ENCODE assay signal across 8 mouse cellular contexts in the genomic region with DNA sequence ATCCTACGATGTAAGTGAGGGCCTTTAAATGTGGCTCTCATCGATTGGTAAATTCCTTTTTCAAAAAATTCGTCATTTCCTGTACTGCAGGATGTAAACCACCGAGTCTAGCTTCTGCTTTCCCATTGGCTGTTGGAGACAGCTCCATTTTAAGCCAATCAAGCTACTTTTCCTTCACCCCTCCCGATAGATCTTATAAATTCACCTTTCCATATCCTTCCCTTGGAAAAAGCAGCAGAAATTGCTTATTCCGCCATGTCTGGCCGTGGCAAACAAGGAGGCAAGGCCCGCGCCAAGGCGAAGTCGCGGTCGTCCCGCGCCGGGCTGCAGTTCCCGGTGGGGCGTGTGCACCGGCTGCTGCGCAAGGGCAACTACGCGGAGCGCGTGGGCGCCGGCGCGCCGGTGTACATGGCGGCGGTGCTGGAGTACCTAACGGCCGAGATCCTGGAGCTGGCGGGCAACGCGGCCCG. TPM values are rescaled to one million over a fixed set of nuclear protein-coding genes. Genes with fewer than 3 reads are reported as not detected.
DNase-seq lines count a peak whose midpoint lies in the region; ATAC-seq and TF ChIP-seq lines count a peak whose summit lies in the region.

A gene (minus strand): TSS at position 49 of the 470 bp plus-strand sequence.
A gene (plus strand): TSS at position 205 of the 470 bp plus-strand sequence.

- peaks cover 0 to 31% of the 10 kb centered on the region in 2 experiments; a peak in 2 of 4 replicates for H3K36me3 ChIP-seq in MEL (ENCODE audit: control insufficient read depth in 1 of 2, insufficient read depth in 2 of 2, low read length in 2 of 2)
- no peaks in the 10 kb centered on the region for H3K36me3 ChIP-seq in forebrain, postnatal 0 days (ENCODE audit: insufficient read depth)

- H3K27ac ChIP-seq in MEL (ENCODE audit: control insufficient read depth, low read depth, low read length): peak within 1 kb of the TSS; percentile 99
- H3K27ac ChIP-seq in cerebellum, adult 2 months (ENCODE audit: insufficient read depth, low read length): peak within 1 kb of the TSS; percentile 99
- H3K27ac ChIP-seq in forebrain, postnatal 0 days (ENCODE audit: low read depth, low read length): peak within 1 kb of the TSS; percentile 92
- peak within 1 kb of the TSS; percentile 100 for H3K27ac ChIP-seq in layer of hippocampus, adult 2 months

- no peak for TF ChIP-seq RAD21 in MEL (IDR thresholded peaks at IDR 0.05; ENCODE audit: low read depth, low read length)

- no peak for TF ChIP-seq CTCF in MEL (IDR thresholded peaks at IDR 0.05 in 2 of 3, conservative IDR thresholded peaks at IDR 0.05 in 1 of 3; ENCODE audit: control insufficient read depth in 1 of 3, insufficient read depth in 1 of 3, low read depth in 2 of 3, low read length in 3 of 3, poor library complexity in 1 of 3, severe bottlenecking in 1 of 3)
- no peak for TF ChIP-seq CTCF in cerebellum, adult 2 months (IDR thresholded peaks at IDR 0.05; ENCODE audit: borderline replicate concordance, insufficient read depth, low read depth, low read length)
- TF ChIP-seq CTCF in forebrain, postnatal 0 days (IDR thresholded peaks at IDR 0.05; ENCODE audit: low read depth): no peak
- TF ChIP-seq CTCF in layer of hippocampus, adult 2 months (conservative IDR thresholded peaks at IDR 0.05): no peak
- TF ChIP-seq CTCF in lung, adult 2 months (IDR thresholded peaks at IDR 0.05; ENCODE audit: insufficient read depth, low read length): no peak

- peak in 1 of 2 experiments; percentile 90; a peak in 3 of 4 replicates for TF ChIP-seq POLR2A in MEL (IDR thresholded peaks at IDR 0.05; ENCODE audit: control insufficient read depth in 1 of 2, insufficient read depth in 1 of 2, low read depth in 1 of 2, low read length in 2 of 2, poor library complexity in 1 of 2)
- TF ChIP-seq POLR2A in cerebellum, adult 2 months (IDR thresholded peaks at IDR 0.05; ENCODE audit: borderline replicate concordance, insufficient read depth, low read length): peak; percentile 79; the same call in 1 of the 2 replicates
- TF ChIP-seq POLR2A in lung, adult 2 months (IDR thresholded peaks at IDR 0.05; ENCODE audit: borderline replicate concordance, extremely low read depth, low read depth, low read length): peak; percentile 56

- peak within 1 kb of the TSS; percentile 88 for H3K9ac ChIP-seq in MEL (ENCODE audit: control insufficient read depth, low read depth, low read length, poor library complexity, severe bottlenecking)
- peak within 1 kb of the TSS; percentile 69 for H3K9ac ChIP-seq in forebrain, postnatal 0 days

- peak within 1 kb of the TSS; percentile 80 for H3K4me2 ChIP-seq in forebrain, postnatal 0 days (ENCODE audit: low read depth)

- peak within 1 kb of the TSS; percentile 61 to 68 for H3K4me3 ChIP-seq in MEL (ENCODE audit: control insufficient read depth in 1 of 2, insufficient read depth in 1 of 2, low read depth in 2 of 2, low read length in 2 of 2)
- H3K4me3 ChIP-seq in cerebellum, adult 2 months (replicated peaks; ENCODE audit: insufficient read depth, low read depth, low read length): peak within 1 kb of the TSS; percentile 91
- H3K4me3 ChIP-seq in forebrain, postnatal 0 days (ENCODE audit: low read depth, low read length): peak within 1 kb of the TSS; percentile 63
- H3K4me3 ChIP-seq in layer of hippocampus, adult 2 months: peak within 1 kb of the TSS; percentile 90
- H3K4me3 ChIP-seq in lung, adult 2 months (replicated peaks; ENCODE audit: extremely low read depth, low read depth, low read length): peak within 1 kb of the TSS; percentile 95

- peak; percentile 94 for ATAC-seq in forebrain, postnatal 0 days
- ATAC-seq in neutrophil, adult 5-6 weeks (ENCODE audit: extremely low read depth, insufficient number of reproducible peaks, low FRiP score, poor library complexity, severe bottlenecking): peak; percentile 63

- H3K79me2 ChIP-seq in MEL (ENCODE audit: control insufficient read depth, insufficient read depth, low read length, poor library complexity): peaks cover 18% of the 10 kb centered on the region; the same call in 1 of the 2 replicates

- H3K27me3 ChIP-seq in MEL (ENCODE audit: control insufficient read depth in 1 of 2, insufficient read depth in 2 of 2, low read length in 2 of 2): peaks cover 0 to 2% of the 10 kb centered on the region in 2 experiments; a peak in 2 of 4 replicates
- H3K27me3 ChIP-seq in cerebellum, adult 2 months (ENCODE audit: control insufficient read depth, insufficient read depth, low read length): no peaks in the 10 kb centered on the region
- no peaks in the 10 kb centered on the region for H3K27me3 ChIP-seq in forebrain, postnatal 0 days (ENCODE audit: insufficient read depth, low read length)

- under 1% methylated on average over 37 of the region's 37 CpGs for WGBS in cerebellum, adult 2 months
- 2% methylated on average over 36 of the region's 37 CpGs for WGBS in forebrain, postnatal 0 days
- under 1% methylated on average over 37 of the region's 37 CpGs for WGBS in lung, adult 2 months

- TF ChIP-seq EP300 in MEL (IDR thresholded peaks at IDR 0.05; ENCODE audit: low read depth in 1 of 2, low read length in 2 of 2): no peak

- H3K9me3 ChIP-seq in MEL (replicated peaks; ENCODE audit: insufficient read depth, low read length): no peaks in the 10 kb centered on the region
- no peaks in the 10 kb centered on the region for H3K9me3 ChIP-seq in forebrain, postnatal 0 days (ENCODE audit: low read length)

- peak; percentile 99 for DNase-seq in MEL (ENCODE audit: low read depth, low spot score)
- DNase-seq in cerebellum, adult 2 months: peak; percentile 87 to 91
- DNase-seq in forebrain, postnatal 0 days: peak; percentile 90
- peak; percentile 68 for DNase-seq in heart, postnatal 4 days
- DNase-seq in layer of hippocampus, adult 2 months (ENCODE audit: low spot score in 2 of 2): peak; percentile 75 to 90
- peak; percentile 86 for DNase-seq in lung, adult 2 months
- DNase-seq in thymus, adult 18-20 months: peak; percentile 68 to 75

- peaks cover 0 to 20% of the 10 kb centered on the region in 2 experiments; a peak in 3 of 4 replicates for H3K4me1 ChIP-seq in MEL (ENCODE audit: control insufficient read depth in 1 of 2, insufficient read depth in 2 of 2, low read length in 2 of 2)
- peaks cover 4% of the 10 kb centered on the region; the same call in 1 of the 2 replicates for H3K4me1 ChIP-seq in cerebellum, adult 2 months (ENCODE audit: control insufficient read depth, insufficient read depth, low read length)
- H3K4me1 ChIP-seq in forebrain, postnatal 0 days (ENCODE audit: insufficient read depth): peaks cover 5% of the 10 kb centered on the region
- peaks cover 13% of the 10 kb centered on the region for H3K4me1 ChIP-seq in lung, adult 2 months (ENCODE audit: control insufficient read depth, insufficient read depth, low read length)

TF ChIP-seq in MEL, 35 proteins besides CTCF, POLR2A, EP300 and RAD21:
- peak; percentile 28 for TF ChIP-seq GATA1 (IDR thresholded peaks at IDR 0.05; ENCODE audit: low read depth, low read length)
- TF ChIP-seq TBP (IDR thresholded peaks at IDR 0.05; ENCODE audit: low read depth, low read length): peak; percentile 98
- TF ChIP-seq MAX (IDR thresholded peaks at IDR 0.05; ENCODE audit: low read length): no peak

RNA-seq across cellular contexts. Expression of the first gene that starts in this region (rescaled TPM):
- total RNA-seq in MEL (2012; rRNA removed): 115 and 123 TPM in 2 replicates
- 100 to 1,000 TPM in 1 of 2 experiments, not detected in 1; 124 TPM for polyA plus RNA-seq in MEL (2012; ENCODE audit: insufficient read depth in 1 of 2, insufficient read length in 2 of 2, low read depth in 1 of 2, low replicate concordance in 2 of 2, missing spikeins in 1 of 2)
- 47.0 and 47.8 TPM in 2 replicates for polyA plus RNA-seq in cerebellum, adult 2 months (2012; rRNA removed)
- total RNA-seq in forebrain, postnatal 0 days (2014; rRNA removed): 31.4 and 40.2 TPM in 2 replicates
- 67.7 and 75.8 TPM in 2 replicates for polyA plus RNA-seq in forebrain, postnatal 0 days (2015; fragmentation: Nextera tagmentation; extraction: Ambion mirVana)
- total RNA-seq in heart, postnatal 4 days (2021): 10 to 100 TPM; 18.8 to 20.9 TPM
- 10 to 100 TPM; 16.2 to 16.7 TPM for total RNA-seq in layer of hippocampus, adult 2 months (2021)
- polyA plus RNA-seq in lung, adult 2 months (2012; rRNA removed): 61.3 and 70.4 TPM in 2 replicates
- 9.8 and 11.5 TPM in 2 replicates for total RNA-seq in neutrophil, adult 5-6 weeks (2017)

RNA-seq across cellular contexts. Expression of the second gene that starts in this region (rescaled TPM):
- 197 and 234 TPM in 2 replicates for total RNA-seq in MEL (2012; rRNA removed)
- polyA plus RNA-seq in MEL (2012; ENCODE audit: insufficient read depth in 1 of 2, insufficient read length in 2 of 2, low read depth in 1 of 2, low replicate concordance in 2 of 2, missing spikeins in 1 of 2): under 1 TPM in 1 of 2 experiments, not detected in 1; 0.72 TPM
- 2.0 and 3.5 TPM in 2 replicates for polyA plus RNA-seq in cerebellum, adult 2 months (2012; rRNA removed)
- 166 and 395 TPM in 2 replicates for total RNA-seq in forebrain, postnatal 0 days (2014; rRNA removed)
- polyA plus RNA-seq in forebrain, postnatal 0 days (2015; fragmentation: Nextera tagmentation; extraction: Ambion mirVana): 1.2 TPM in 1 of 2 replicates, not detected in the other
- 10 to 100 TPM; 25.5 to 29.9 TPM for total RNA-seq in heart, postnatal 4 days (2021)
- 10 to 100 TPM in 1 of 2 experiments, 1 to 10 TPM in 1; 9.3 to 12.7 TPM for total RNA-seq in layer of hippocampus, adult 2 months (2021)
- polyA plus RNA-seq in lung, adult 2 months (2012; rRNA removed): 1.2 and 2.7 TPM in 2 replicates
- total RNA-seq in neutrophil, adult 5-6 weeks (2017): 10.6 and 11.1 TPM in 2 replicates

Comparison
In these comparisons a context has a peak if more than half of its experiments do, and no peak if none do; other contexts are left out.
1. Peak in every context shown above with its lines: DNase-seq, ATAC-seq, H3K4me3 ChIP-seq and H3K27ac ChIP-seq.